Mouse (Mus musculus) gonadal fat pad, adult 2 months (tissue): ENCODE data around the gene Eif4b. TPM values are rescaled to one million over a fixed set of nuclear protein-coding genes. Genes with fewer than 3 reads are reported as not detected.

Experiments used
- polyA plus RNA-seq: library from polyadenylated mRNA; depleted of rRNA; stranded (reverse); fragments of >200 nt; gene quantifications from 2 replicates; pipeline ENCODE4 v1.2.3, GENCODE M21; 2012; rRNA removed

The Eif4b gene
- polyA plus RNA-seq, 1 experiment: 72.3 TPM

Other genes with a start within 250 kb of the Eif4b start
- 0.05 TPM in 1 of 2 replicates, not detected in the other for gene Krt1, start 223.0 kb upstream of the Eif4b start, polyA plus RNA-seq
- gene Krt77, start 204.1 kb upstream of the Eif4b start, polyA plus RNA-seq: 0.22 TPM in 1 of 2 replicates, not detected in the other
- not detected in 2 replicates for gene Krt76, start 180.9 kb upstream of the Eif4b start, polyA plus RNA-seq
- 0.41 and 2.0 TPM in 2 replicates for gene Krt4, start 149.0 kb upstream of the Eif4b start, polyA plus RNA-seq
- 3.8 and 9.8 TPM in 2 replicates for gene Krt79, start 133.4 kb upstream of the Eif4b start, polyA plus RNA-seq
- 0.35 and 0.38 TPM in 2 replicates for gene Krt78, start 119.5 kb upstream of the Eif4b start, polyA plus RNA-seq
- 186 and 255 TPM in 2 replicates for gene Krt8, start 69.3 kb upstream of the Eif4b start, polyA plus RNA-seq
- 184 and 254 TPM in 2 replicates for gene Krt18, start 45.6 kb upstream of the Eif4b start, polyA plus RNA-seq
- 92.6 and 151 TPM in 2 replicates for gene Tns2, start 26.6 kb downstream of the Eif4b start, polyA plus RNA-seq
- gene Spryd3, start 62.5 kb downstream of the Eif4b start, polyA plus RNA-seq: 60.3 and 67.4 TPM in 2 replicates
- gene Igfbp6, start 70.6 kb downstream of the Eif4b start, polyA plus RNA-seq: 136 and 152 TPM in 2 replicates
- 0.69 and 1.1 TPM in 2 replicates for gene Soat2, start 76.8 kb downstream of the Eif4b start, polyA plus RNA-seq
- gene Zfp740, start 129.5 kb downstream of the Eif4b start, polyA plus RNA-seq: 42.2 and 42.7 TPM in 2 replicates
- gene Csad, start 131.0 kb downstream of the Eif4b start, polyA plus RNA-seq: 237 and 241 TPM in 2 replicates
- 4.6 and 5.6 TPM in 2 replicates for gene Itgb7, start 158.2 kb downstream of the Eif4b start, polyA plus RNA-seq
- gene Rarg, start 183.7 kb downstream of the Eif4b start, polyA plus RNA-seq: 35.1 and 37.8 TPM in 2 replicates
- 0.25 and 0.27 TPM in 2 replicates for gene Gm9918, start 196.8 kb downstream of the Eif4b start, polyA plus RNA-seq
- gene Mfsd5, start 205.7 kb downstream of the Eif4b start, polyA plus RNA-seq: 66.9 and 89.6 TPM in 2 replicates
- 2.9 and 7.1 TPM in 2 replicates for gene Espl1, start 222.5 kb downstream of the Eif4b start, polyA plus RNA-seq